Mouse (Mus musculus) hindbrain, embryonic 14.5 days (tissue): ENCODE results near the gene Gm11563. TPM values are rescaled to one million over a fixed set of nuclear protein-coding genes. Genes with fewer than 3 reads are reported as not detected.
"Not testable (repeated sequence)": the region's sequence is repeated elsewhere in the genome, so short reads cannot be mapped to it uniquely, and the experiment has no call there.

Experiments used
- ATAC-seq: fragments of 200-750 bp; cut with Nextera tagmentation; 2 replicates; pipeline ENCODE4 v1.8.0; 2017; ENCODE audit warnings: moderate number of reproducible peaks, mild to moderate bottlenecking, moderate TSS enrichment, moderate library complexity; ENCODE audit not compliant: low FRiP score
- DNase-seq: peaks from one replicate; pipeline ENCODE4 v3.0.0-alpha.2; 2015; ENCODE audit warnings: low spot score
- H3K27ac ChIP-seq: fragments of 300-500 bp; sonication (generic); 2 replicates; pipeline ENCODE4 v1.5.1; 2014; ENCODE audit warnings: mild to moderate bottlenecking, moderate library complexity
- H3K27me3 ChIP-seq: fragments of 300-500 bp; sonication (generic); 2 replicates; pipeline ENCODE4 v1.6.1; 2014; ENCODE audit warnings: mild to moderate bottlenecking, low read length, mixed read lengths; ENCODE audit not compliant: control insufficient read depth, insufficient read depth
- H3K36me3 ChIP-seq: fragments of 300-500 bp; sonication (generic); replicated peaks from 2 replicates; pipeline ENCODE4 v1.6.1; 2014; ENCODE audit not compliant: control insufficient read depth, insufficient read depth
- H3K4me1 ChIP-seq: fragments of 300-500 bp; sonication (generic); replicated peaks from 2 replicates; pipeline ENCODE4 v1.6.1; 2014; ENCODE audit warnings: antibody characterized with exemption, low read length, mixed read lengths; ENCODE audit not compliant: control insufficient read depth, insufficient read depth
- H3K4me2 ChIP-seq: fragments of 300-500 bp; sonication (generic); replicated peaks from 2 replicates; pipeline ENCODE4 v1.6.1; 2014; ENCODE audit warnings: mild to moderate bottlenecking, moderate library complexity
- H3K4me3 ChIP-seq: fragments of 300-500 bp; sonication (generic); replicated peaks from 2 replicates; pipeline ENCODE4 v1.5.1; 2014; ENCODE audit warnings: mild to moderate bottlenecking, low read length
- H3K9ac ChIP-seq: fragments of 300-500 bp; sonication (generic); 2 replicates; pipeline ENCODE4 v1.6.1; 2014
- H3K9me3 ChIP-seq: fragments of 300-500 bp; sonication (generic); 2 replicates; pipeline ENCODE4 v1.6.1; 2016; ENCODE audit warnings: low read length; ENCODE audit not compliant: control insufficient read depth
- WGBS: fragments of 180-500 bp; shearing (Covaris S2); extraction: QIAGEN DNeasy Blood & Tissue Kit; methylation state at CpG from one replicate; pipeline ENCODE4 v1.1.7; 2014; 5-methylcytosine and 5-hydroxymethylcytosine counted together
- polyA plus RNA-seq: library from polyadenylated mRNA; unstranded; fragments of >200 nt; fragmentation: Nextera tagmentation; extraction: Ambion mirVana; gene quantifications from 2 replicates; pipeline ENCODE4 v1.2.1, GENCODE M21; 2014

Gm11563 gene
- polyA plus RNA-seq, 1 experiment from 2014 or later, result not detected

DNA sequence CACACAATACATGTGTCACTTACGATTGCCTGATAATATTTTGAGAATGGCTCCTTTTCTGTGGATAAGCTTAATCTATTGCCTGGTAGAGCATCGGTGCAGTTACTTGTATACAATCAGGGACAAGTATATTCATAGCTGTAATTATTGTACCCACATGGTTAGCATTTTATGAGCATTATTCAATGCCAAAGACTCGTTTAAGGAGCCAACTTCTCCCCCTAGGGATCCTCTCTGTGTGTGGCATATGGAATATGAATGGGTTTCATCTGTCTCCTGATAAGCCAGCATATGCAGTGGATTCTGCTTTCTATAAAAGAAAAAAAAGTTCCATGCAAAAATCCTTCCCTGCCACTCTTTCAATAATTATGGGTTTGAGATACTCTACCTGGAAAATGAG is 14.4 kb downstream of the Gm11563 start:
- ATAC-seq (no peak), DNase-seq (peak; percentile 26)
- H3K27ac ChIP-seq, result no peak overlapping the region
- H3K4me3 ChIP-seq, result no peak overlapping the region
- no peaks in the 10 kb centered on the region for H3K36me3 ChIP-seq
- 61% methylated on average over 3 of the region's 3 CpGs for WGBS
- no peak overlapping the region for H3K4me2 ChIP-seq
- H3K9me3 ChIP-seq, result no peaks in the 10 kb centered on the region
- no peak overlapping the region for H3K9ac ChIP-seq
- H3K27me3 ChIP-seq, result no peaks in the 10 kb centered on the region
- H3K4me1 ChIP-seq, result no peaks in the 10 kb centered on the region

DNA sequence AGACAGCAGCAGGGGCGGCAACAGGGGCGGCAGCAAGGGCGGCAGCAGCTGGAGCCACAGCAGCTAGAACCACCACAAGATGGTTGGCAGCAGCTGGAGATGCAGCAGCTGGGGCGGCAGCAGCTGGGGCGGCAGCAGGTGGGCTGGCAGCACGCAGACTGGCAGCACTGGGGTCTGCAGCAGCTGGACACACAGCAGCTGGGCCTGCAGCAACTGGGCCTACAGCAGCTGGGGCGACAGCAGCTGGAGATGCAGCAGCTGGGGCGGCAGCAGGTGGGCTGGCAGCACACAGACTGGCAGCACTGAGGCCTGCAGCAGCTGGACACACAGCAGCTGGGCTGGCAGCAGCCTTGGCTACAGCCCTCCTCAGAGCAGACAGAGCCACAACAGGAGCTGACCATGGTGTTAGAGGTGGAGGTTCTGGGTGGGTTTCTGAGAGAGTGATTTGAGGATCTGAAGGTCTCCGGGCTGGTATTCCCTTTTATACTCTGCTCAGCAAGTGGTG is 15.1 kb downstream of the Gm11563 start, which contains the start of gene Krtap4-7:
TSS of gene Krtap4-7 (minus strand) at position 455 of the 505 bp plus-strand sequence.
- not testable (repeated sequence) for DNase-seq, H3K27me3 ChIP-seq, H3K9ac ChIP-seq, H3K4me2 ChIP-seq, ATAC-seq, H3K4me3 ChIP-seq, H3K4me1 ChIP-seq, H3K36me3 ChIP-seq, H3K27ac ChIP-seq, H3K9me3 ChIP-seq
- WGBS, result 82% methylated on average over 9 of the region's 9 CpGs

DNA sequence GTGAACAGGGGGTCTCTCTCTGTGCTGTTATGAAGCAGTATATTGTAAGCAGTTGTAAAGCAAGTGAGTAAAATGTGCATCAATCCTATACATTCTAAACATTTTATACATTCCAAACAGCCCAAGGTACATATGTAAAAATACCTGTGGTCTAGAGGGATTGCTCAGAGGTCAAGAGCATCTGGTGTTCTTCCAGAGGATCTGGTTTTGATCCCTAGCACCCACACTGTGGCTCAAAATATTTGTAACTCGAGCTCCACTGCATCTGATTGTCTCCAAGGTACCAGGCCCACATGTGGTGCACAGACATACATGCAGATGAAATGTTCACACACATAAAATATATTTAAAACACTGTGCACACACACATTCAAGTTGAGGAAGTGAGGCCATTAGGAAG is 17.8 kb downstream of the Gm11563 start:
- Histone ChIP-seq H3K27me3 (no peaks in the 10 kb centered on the region), H3K9me3 (no peaks in the 10 kb centered on the region), H3K4me3 (no peak overlapping the region), H3K27ac (no peak overlapping the region), H3K9ac (no peak overlapping the region), H3K4me2 (no peak overlapping the region), H3K36me3 (no peaks in the 10 kb centered on the region), H3K4me1 (no peaks in the 10 kb centered on the region)
- DNase-seq (no peak), ATAC-seq (no peak)
- 36% methylated on average over 1 of the region's 1 CpGs for WGBS

DNA sequence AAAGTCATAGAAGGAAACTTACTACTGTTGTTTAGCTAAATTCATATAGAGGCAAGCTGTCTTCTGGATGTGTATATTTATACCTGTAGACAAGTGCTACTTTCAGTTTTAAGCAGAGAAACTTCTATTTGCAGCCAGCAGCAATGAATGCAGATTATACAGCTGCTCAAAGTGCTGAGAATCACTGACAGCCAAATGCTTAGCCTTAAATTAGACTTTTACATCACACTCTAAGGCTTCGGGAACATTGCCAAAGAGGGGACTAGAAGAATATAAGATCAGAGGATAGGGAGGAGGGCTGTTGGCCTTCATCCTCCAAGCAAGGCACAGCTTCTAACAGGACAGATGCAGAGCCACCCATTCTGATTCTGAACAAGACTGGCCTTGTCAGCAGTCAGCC is 21.7 kb downstream of the Gm11563 start:
- no peak for DNase-seq
- 87% methylated on average over 1 of the region's 1 CpGs for WGBS
- H3K9me3 ChIP-seq, result no peaks in the 10 kb centered on the region
- H3K4me3 ChIP-seq, result no peak overlapping the region
- H3K36me3 ChIP-seq, result no peaks in the 10 kb centered on the region
- no peak for ATAC-seq
- no peaks in the 10 kb centered on the region for H3K27me3 ChIP-seq
- H3K4me1 ChIP-seq, result no peaks in the 10 kb centered on the region
- H3K27ac ChIP-seq, result no peak overlapping the region
- H3K9ac ChIP-seq, result no peak overlapping the region
- no peak overlapping the region for H3K4me2 ChIP-seq

DNA sequence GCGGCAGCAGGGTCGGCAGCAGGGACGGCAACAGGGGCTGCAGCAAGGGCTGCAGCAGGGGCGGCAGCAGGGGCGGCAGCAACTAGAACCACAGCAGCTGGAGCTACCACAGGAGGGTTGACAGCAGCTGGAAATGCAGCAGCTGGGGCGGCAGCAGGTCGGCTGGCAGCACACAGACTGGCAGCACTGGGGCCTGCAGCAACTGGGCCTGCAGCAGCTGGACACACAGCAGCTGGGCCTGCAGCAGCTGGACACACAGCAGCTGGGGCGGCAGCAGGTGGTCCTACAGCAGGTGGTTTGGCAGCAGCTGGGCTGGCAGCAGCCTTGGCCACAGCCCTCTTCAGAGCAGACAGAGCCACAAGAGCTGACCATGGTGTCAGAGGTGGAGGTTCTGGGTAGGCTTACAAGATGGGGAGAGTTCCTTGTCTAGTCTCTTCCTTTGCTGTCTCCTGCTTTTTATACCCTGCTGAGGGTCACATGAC is 24.1 kb downstream of the Gm11563 start, which contains the start of gene Krtap4-2:
TSS of gene Krtap4-2 (minus strand) at position 432 of the 482 bp plus-strand sequence.
- no peak for DNase-seq
- Histone ChIP-seq H3K4me2 (no peak within 1 kb of the TSS), H3K4me3 (no peak within 1 kb of the TSS), H3K27me3 (no peaks in the 10 kb centered on the region), H3K9me3 (no peaks in the 10 kb centered on the region), H3K36me3 (no peaks in the 10 kb centered on the region), H3K9ac (no peak within 1 kb of the TSS), H3K4me1 (no peaks in the 10 kb centered on the region), H3K27ac (no peak within 1 kb of the TSS)
- no peak for ATAC-seq
- whole genome bisulfite sequencing, result 41% methylated on average over 8 of the region's 8 CpGs

DNA sequence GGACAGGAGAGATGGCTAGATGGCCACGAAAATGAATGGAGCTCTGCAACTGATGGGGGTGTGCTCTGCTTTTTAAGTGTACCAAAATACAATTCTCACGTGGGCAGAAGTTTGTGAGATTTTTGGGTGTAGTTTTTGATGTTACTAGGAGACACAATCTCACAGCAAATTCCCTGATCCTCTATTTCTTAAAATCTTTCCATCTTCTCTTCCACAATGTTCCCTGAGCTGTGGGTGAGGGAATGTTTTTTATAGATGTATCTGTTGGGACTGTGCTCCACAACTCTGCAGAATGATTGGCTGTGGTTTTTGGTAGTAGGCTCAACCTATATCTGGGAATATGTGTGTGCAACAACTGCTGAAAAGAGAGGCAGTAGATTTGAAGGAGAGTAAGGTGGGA is 25.5 kb downstream of the Gm11563 start:
- Histone ChIP-seq H3K27ac (no peak overlapping the region), H3K9ac (no peak overlapping the region), H3K9me3 (no peaks in the 10 kb centered on the region), H3K36me3 (no peaks in the 10 kb centered on the region), H3K4me2 (no peak overlapping the region), H3K4me3 (no peak overlapping the region), H3K27me3 (no peaks in the 10 kb centered on the region), H3K4me1 (no peaks in the 10 kb centered on the region)
- no peak for DNase-seq
- ATAC-seq, result no peak
- WGBS, result 77% methylated on average over 2 of the region's 2 CpGs

DNA sequence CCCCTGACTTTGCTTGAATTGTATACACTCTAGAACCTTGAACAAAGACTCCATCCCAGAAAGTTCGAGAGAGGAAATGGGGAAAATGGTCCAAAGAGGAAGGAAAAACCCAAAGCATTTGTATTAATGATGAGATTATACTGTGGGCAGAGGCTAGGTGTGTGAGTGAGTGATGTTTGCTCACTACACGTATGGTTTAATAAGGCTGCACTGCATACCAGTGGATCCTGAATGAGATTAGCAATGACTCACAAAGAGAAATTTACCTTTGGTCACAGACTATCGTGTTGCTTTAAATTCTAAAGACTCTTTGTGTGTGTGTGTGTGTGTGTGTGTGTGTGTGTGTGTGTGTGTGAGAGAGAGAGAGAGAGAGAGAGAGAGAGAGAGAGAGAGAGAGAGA is 27.9 kb downstream of the Gm11563 start:
- H3K4me2 ChIP-seq, result no peak overlapping the region
- no peaks in the 10 kb centered on the region for H3K27me3 ChIP-seq
- no peak overlapping the region for H3K27ac ChIP-seq
- no peaks in the 10 kb centered on the region for H3K36me3 ChIP-seq
- H3K4me1 ChIP-seq, result no peaks in the 10 kb centered on the region
- H3K9ac ChIP-seq, result no peak overlapping the region
- no peak for DNase-seq
- H3K9me3 ChIP-seq, result no peaks in the 10 kb centered on the region
- H3K4me3 ChIP-seq, result no peak overlapping the region
- ATAC-seq, result no peak
- WGBS, result 82% methylated on average over 3 of the region's 3 CpGs

DNA sequence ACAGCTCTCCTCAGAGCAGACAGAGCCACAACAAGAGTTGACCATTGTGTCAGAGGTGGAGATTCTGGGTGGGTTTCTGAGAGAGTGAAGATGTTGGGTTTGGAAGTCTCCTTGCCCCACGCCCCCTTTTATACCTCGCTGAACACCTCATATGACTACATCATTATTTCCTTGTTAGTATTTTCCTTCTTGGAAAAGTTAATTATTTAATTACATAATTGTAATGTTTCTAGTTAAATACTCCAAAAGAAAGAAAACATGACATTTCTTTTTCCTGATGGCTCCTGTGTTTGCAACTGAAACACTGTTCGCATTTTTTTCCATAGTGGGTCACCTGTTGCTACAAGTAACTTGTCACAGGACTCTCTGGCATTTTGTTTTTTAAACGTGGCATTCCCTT is 30.6 kb downstream of the Gm11563 start, which contains the start of gene Krtap4-1:
TSS of gene Krtap4-1 (minus strand) at position 101 of the 400 bp plus-strand sequence.
- WGBS, result 91% methylated on average over 4 of the region's 4 CpGs
- no peaks in the 10 kb centered on the region for H3K4me1 ChIP-seq
- H3K27ac ChIP-seq, result no peak within 1 kb of the TSS
- H3K36me3 ChIP-seq, result no peaks in the 10 kb centered on the region
- no peak within 1 kb of the TSS for H3K4me2 ChIP-seq
- H3K4me3 ChIP-seq, result no peak within 1 kb of the TSS
- H3K9ac ChIP-seq, result no peak within 1 kb of the TSS
- ATAC-seq (no peak), DNase-seq (no peak)
- H3K9me3 ChIP-seq, result no peaks in the 10 kb centered on the region
- no peaks in the 10 kb centered on the region for H3K27me3 ChIP-seq

DNA sequence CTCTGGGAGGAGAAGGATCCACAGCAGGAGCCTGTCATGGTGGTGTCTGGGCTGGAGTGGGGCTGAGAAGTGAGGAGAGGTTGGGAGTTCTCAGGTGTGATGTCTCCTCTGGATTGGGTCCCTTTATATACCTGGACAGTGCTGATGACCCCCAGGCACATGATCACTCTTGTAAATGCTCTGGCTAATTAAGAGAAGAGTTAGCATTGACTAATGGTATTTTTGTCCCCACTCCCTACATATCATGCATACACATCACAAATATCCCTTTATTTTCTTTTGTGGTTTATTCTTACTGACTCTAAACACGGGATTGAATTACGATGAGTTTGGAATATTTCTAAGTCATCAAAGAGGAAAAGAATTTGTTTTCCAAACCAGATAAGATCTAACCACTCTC is 38.4 kb downstream of the Gm11563 start, which contains the start of gene Gm11562:
TSS of gene Gm11562 (minus strand) at position 101 of the 400 bp plus-strand sequence.
- Histone ChIP-seq H3K4me3 (no peak within 1 kb of the TSS), H3K36me3 (no peaks in the 10 kb centered on the region), H3K9ac (no peak within 1 kb of the TSS), H3K27me3 (no peaks in the 10 kb centered on the region), H3K27ac (no peak within 1 kb of the TSS), H3K4me2 (no peak within 1 kb of the TSS), H3K9me3 (no peaks in the 10 kb centered on the region), H3K4me1 (no peaks in the 10 kb centered on the region)
- no peak for ATAC-seq
- no peak for DNase-seq
- WGBS, result 91% methylated on average over 2 of the region's 2 CpGs
